Mouse (Mus musculus): ENCODE data around the gene Gm49387. TPM values are rescaled to one million over a fixed set of nuclear protein-coding genes. Genes with fewer than 3 reads are reported as not detected.

Gm49387 gene
- polyA plus RNA-seq, 1 experiment from 2014 or later: 0.37 TPM

- ATAC-seq (replicated peaks): no peak
- no peak overlapping the region for H3K27ac ChIP-seq (replicated peaks)
These were observed 81.5 kb downstream of the Gm49387 start for GRCm38 (mm10) chr14:31559216-31559615.

GRCm38 (mm10) chr14:31557784-31558183 lies 82.9 kb downstream of the Gm49387 start:
- Histone ChIP-seq H3K36me3 (no peaks in the 10 kb centered on the region), H3K9me3 (no peaks in the 10 kb centered on the region), H3K9ac (replicated peaks) (no peak overlapping the region), H3K27me3 (no peaks in the 10 kb centered on the region), H3K4me2 (replicated peaks) (no peak overlapping the region), H3K27ac (replicated peaks) (no peak overlapping the region), H3K4me3 (no peak overlapping the region), H3K4me1 (no peaks in the 10 kb centered on the region)
- 85% methylated on average over 9 of the region's 9 CpGs for WGBS
- ATAC-seq (replicated peaks): no peak

More at GRCm38 (mm10) chr14:31559216-31559615, 81.5 kb downstream of the Gm49387 start:
- Histone ChIP-seq H3K9ac (replicated peaks) (no peak overlapping the region), H3K4me1 (no peaks in the 10 kb centered on the region), H3K27me3 (no peaks in the 10 kb centered on the region), H3K4me2 (replicated peaks) (no peak overlapping the region), H3K4me3 (no peak overlapping the region), H3K9me3 (no peaks in the 10 kb centered on the region), H3K36me3 (no peaks in the 10 kb centered on the region)
- 66% methylated on average over 5 of the region's 5 CpGs for WGBS

- no peak for ATAC-seq (replicated peaks)
- no peak overlapping the region for H3K4me3 ChIP-seq
- H3K27ac ChIP-seq (replicated peaks): no peak overlapping the region
- H3K4me1 ChIP-seq: no peaks in the 10 kb centered on the region
- no peaks in the 10 kb centered on the region for H3K27me3 ChIP-seq
- H3K9ac ChIP-seq (replicated peaks): no peak overlapping the region
- WGBS: 78% methylated on average over 8 of the region's 8 CpGs
- H3K36me3 ChIP-seq: no peaks in the 10 kb centered on the region
- H3K9me3 ChIP-seq: no peaks in the 10 kb centered on the region
- H3K4me2 ChIP-seq (replicated peaks): no peak overlapping the region
These were observed 83.4 kb downstream of the Gm49387 start for GRCm38 (mm10) chr14:31557273-31557672.

DNA sequence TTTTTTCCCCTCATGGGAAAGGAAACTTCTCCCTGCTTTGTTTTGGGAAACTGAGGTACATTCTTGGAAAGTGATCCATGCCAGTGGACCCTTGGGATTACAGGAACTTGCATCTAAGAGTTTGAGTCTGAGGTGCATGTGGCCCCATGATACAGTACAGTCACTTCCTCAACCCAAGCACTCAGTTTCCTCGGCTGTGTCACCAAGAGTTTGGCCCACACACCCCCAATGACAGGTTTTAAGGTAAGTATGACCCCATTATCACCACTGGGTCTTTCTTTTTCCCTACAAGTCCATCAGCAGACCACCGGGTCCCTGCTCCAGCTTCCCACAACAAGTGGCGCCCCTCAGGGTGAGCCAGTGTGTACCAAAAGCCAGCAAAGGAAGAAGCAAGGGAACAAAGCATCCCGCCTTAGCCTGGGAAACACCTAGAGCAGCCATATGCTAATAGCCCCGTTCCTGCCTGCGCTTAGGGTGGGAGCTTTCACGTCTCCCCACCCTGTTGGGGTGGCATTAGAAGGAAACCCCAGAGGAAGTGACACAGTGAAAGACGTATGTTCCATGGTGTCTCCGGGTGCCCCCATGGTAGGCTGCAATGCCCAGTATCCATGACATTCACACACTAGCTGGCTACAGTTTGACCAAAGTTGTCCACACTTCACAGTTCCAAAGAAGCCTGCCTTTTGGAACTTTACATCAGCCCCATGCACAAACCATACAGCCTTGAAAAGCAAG lies 84.0 kb downstream of the Gm49387 start:
- ATAC-seq (replicated peaks): no peak
- Histone ChIP-seq H3K4me2 (replicated peaks) (no peak overlapping the region), H3K27me3 (no peaks in the 10 kb centered on the region), H3K9me3 (no peaks in the 10 kb centered on the region), H3K27ac (replicated peaks) (no peak overlapping the region), H3K9ac (replicated peaks) (no peak overlapping the region), H3K36me3 (no peaks in the 10 kb centered on the region), H3K4me3 (no peak overlapping the region), H3K4me1 (no peaks in the 10 kb centered on the region)
- WGBS: 82% methylated on average over 9 of the region's 9 CpGs

GRCm38 (mm10) chr14:31555963-31556434 lies 84.7 kb downstream of the Gm49387 start:
- H3K27me3 ChIP-seq: no peaks in the 10 kb centered on the region
- H3K36me3 ChIP-seq: no peaks in the 10 kb centered on the region
- no peak overlapping the region for H3K4me2 ChIP-seq (replicated peaks)
- 76% methylated on average over 14 of the region's 14 CpGs for WGBS
- H3K9me3 ChIP-seq: no peaks in the 10 kb centered on the region
- no peak overlapping the region for H3K27ac ChIP-seq (replicated peaks)
- H3K4me1 ChIP-seq: no peaks in the 10 kb centered on the region
- no peak for ATAC-seq (replicated peaks)
- H3K9ac ChIP-seq (replicated peaks): no peak overlapping the region
- H3K4me3 ChIP-seq: no peak overlapping the region

- no peaks in the 10 kb centered on the region for H3K4me1 ChIP-seq
- H3K9me3 ChIP-seq: no peaks in the 10 kb centered on the region
- no peak for ATAC-seq (replicated peaks)
- no peaks in the 10 kb centered on the region for H3K36me3 ChIP-seq
- H3K4me2 ChIP-seq (replicated peaks): no peak overlapping the region
- 90% methylated on average over 7 of the region's 7 CpGs for WGBS
- no peaks in the 10 kb centered on the region for H3K27me3 ChIP-seq
- H3K4me3 ChIP-seq: no peak overlapping the region
- H3K27ac ChIP-seq (replicated peaks): no peak overlapping the region
- no peak overlapping the region for H3K9ac ChIP-seq (replicated peaks)
These were observed 85.7 kb downstream of the Gm49387 start for GRCm38 (mm10) chr14:31555021-31555420.

DNA sequence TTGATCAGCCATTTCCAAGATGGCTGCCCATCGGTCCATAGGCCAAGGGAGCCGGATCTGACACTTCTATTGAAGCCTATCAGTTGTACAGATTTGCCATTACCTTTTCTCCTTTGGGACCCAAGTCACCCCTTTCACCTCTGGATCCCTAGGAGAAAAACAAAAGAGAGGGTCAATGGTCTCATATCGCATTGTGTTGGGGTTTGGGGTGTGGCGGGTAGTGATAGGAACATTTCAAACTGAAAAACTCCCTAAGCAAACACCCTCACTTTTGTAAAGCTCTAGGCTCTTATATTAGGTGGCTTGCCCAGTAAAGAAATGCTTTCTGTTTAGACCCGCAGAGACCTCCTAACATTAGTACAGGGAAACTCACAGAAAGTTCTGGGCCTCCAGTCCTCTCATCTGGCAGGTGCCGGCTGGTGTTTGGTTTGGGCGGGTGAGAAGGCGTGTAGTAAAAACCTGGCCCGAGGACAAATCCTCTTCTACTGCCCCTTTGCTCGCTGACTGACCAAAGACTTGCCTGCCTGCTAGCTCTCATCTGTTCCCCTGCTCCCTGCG lies 96.7 kb downstream of the Gm49387 start:
- no peak for ATAC-seq (replicated peaks)
- no peaks in the 10 kb centered on the region for H3K27me3 ChIP-seq
- no peak overlapping the region for H3K4me2 ChIP-seq (replicated peaks)
- H3K4me1 ChIP-seq: no peaks in the 10 kb centered on the region
- no peaks in the 10 kb centered on the region for H3K9me3 ChIP-seq
- H3K9ac ChIP-seq (replicated peaks): no peak overlapping the region
- no peaks in the 10 kb centered on the region for H3K36me3 ChIP-seq
- no peak overlapping the region for H3K27ac ChIP-seq (replicated peaks)
- no peak overlapping the region for H3K4me3 ChIP-seq
- 83% methylated on average over 11 of the region's 11 CpGs for WGBS

DNA sequence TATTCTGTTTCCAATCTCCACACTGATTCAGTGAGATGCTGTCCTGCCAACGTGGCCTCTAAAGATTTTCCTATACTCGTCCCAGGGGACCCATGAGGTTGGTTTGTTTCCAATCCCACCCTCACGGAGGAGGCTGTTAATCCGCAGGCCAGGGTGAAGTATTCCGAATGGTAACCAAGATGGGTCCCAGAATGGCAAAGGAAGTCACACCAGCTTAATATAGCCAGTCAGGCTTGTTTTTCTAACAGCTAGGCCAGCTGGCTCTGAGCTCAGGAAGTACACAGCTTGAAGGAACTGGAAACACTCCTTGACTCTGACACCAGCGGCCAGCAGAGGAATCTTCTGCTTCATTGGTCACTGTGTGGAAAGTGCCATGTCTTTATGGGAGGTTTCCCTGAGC lies 103.4 kb downstream of the Gm49387 start:
- ATAC-seq (replicated peaks): no peak
- 70% methylated on average over 6 of the region's 6 CpGs for WGBS

DNA sequence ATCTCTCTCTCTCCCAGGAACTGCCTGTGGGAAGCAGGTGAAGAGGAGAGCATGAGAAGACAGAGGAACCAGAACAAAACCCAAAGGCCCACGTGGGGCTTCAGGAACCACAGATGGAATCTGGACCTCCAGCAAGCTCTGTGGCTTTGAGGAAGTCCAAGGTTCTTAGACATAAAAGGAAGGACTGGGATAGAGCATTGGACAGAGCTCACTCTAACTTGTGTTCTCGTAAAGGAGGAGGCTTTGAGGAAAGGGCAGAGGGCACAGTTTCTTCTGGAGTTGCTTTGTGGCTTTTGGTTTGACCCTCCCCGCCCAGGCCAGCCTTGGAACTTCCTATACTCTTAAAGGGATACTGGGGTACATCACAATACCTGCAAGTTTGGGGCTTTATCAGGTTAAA lies 108.0 kb downstream of the Gm49387 start:
- no peak overlapping the region for H3K27ac ChIP-seq (replicated peaks)
- WGBS: 71% methylated on average over 3 of the region's 3 CpGs
- no peak overlapping the region for H3K4me2 ChIP-seq (replicated peaks)
- no peaks in the 10 kb centered on the region for H3K27me3 ChIP-seq
- H3K9me3 ChIP-seq: no peaks in the 10 kb centered on the region
- no peak overlapping the region for H3K4me3 ChIP-seq
- ATAC-seq (replicated peaks): no peak
- no peaks in the 10 kb centered on the region for H3K36me3 ChIP-seq
- no peak overlapping the region for H3K9ac ChIP-seq (replicated peaks)
- no peaks in the 10 kb centered on the region for H3K4me1 ChIP-seq

More for the DNA sequence above, 103.4 kb downstream of the Gm49387 start:
- H3K4me1 ChIP-seq: no peaks in the 10 kb centered on the region
- no peaks in the 10 kb centered on the region for H3K36me3 ChIP-seq
- H3K27ac ChIP-seq (replicated peaks): no peak overlapping the region
- no peak overlapping the region for H3K4me2 ChIP-seq (replicated peaks)
- H3K4me3 ChIP-seq: no peak overlapping the region
- no peaks in the 10 kb centered on the region for H3K9me3 ChIP-seq
- H3K9ac ChIP-seq (replicated peaks): no peak overlapping the region
- H3K27me3 ChIP-seq: no peaks in the 10 kb centered on the region

DNA sequence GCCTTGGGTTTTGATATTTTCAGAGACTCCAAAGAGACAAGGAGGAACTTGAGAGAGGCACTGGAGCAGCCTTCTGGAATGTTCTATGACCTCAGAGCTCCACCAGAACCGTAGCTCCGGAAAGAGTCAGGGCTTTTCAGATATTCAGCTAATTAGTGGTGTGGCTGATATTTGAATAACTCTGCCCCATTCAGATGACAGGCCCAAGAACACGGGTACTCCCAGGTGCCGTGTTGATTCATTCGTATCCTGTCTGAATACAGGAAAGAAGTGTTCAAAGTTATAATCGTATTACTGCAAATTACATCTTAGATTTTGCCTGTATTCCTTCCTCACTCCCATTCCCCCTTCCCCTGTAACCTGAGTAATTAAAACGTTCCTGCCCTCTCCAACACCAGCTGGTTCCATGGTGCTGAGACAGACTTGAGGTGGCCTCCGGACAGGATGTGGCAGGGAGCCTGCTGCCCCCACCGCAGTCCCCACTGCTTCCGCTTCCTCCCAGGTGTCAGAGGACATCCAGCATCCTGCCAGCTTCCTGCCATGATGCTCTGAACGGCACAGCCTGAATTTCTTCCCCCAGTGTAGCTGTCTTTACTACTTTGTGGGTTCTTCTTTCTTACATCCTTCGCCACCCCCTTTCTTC lies 109.1 kb downstream of the Gm49387 start:
- no peak for ATAC-seq (replicated peaks)
- Histone ChIP-seq H3K9me3 (no peaks in the 10 kb centered on the region), H3K4me1 (no peaks in the 10 kb centered on the region), H3K4me2 (replicated peaks) (no peak overlapping the region), H3K9ac (replicated peaks) (no peak overlapping the region), H3K36me3 (no peaks in the 10 kb centered on the region), H3K27ac (replicated peaks) (no peak overlapping the region), H3K4me3 (no peak overlapping the region), H3K27me3 (no peaks in the 10 kb centered on the region)
- WGBS: 65% methylated on average over 12 of the region's 12 CpGs

GRCm38 (mm10) chr14:31530847-31531246 lies 109.8 kb downstream of the Gm49387 start:
- no peaks in the 10 kb centered on the region for H3K9me3 ChIP-seq
- H3K9ac ChIP-seq (replicated peaks): no peak overlapping the region
- H3K36me3 ChIP-seq: no peaks in the 10 kb centered on the region
- ATAC-seq (replicated peaks): no peak
- 95% methylated on average over 4 of the region's 4 CpGs for WGBS
- no peaks in the 10 kb centered on the region for H3K27me3 ChIP-seq
- no peak overlapping the region for H3K4me2 ChIP-seq (replicated peaks)
- no peaks in the 10 kb centered on the region for H3K4me1 ChIP-seq
- H3K4me3 ChIP-seq: no peak overlapping the region
- H3K27ac ChIP-seq (replicated peaks): no peak overlapping the region

DNA sequence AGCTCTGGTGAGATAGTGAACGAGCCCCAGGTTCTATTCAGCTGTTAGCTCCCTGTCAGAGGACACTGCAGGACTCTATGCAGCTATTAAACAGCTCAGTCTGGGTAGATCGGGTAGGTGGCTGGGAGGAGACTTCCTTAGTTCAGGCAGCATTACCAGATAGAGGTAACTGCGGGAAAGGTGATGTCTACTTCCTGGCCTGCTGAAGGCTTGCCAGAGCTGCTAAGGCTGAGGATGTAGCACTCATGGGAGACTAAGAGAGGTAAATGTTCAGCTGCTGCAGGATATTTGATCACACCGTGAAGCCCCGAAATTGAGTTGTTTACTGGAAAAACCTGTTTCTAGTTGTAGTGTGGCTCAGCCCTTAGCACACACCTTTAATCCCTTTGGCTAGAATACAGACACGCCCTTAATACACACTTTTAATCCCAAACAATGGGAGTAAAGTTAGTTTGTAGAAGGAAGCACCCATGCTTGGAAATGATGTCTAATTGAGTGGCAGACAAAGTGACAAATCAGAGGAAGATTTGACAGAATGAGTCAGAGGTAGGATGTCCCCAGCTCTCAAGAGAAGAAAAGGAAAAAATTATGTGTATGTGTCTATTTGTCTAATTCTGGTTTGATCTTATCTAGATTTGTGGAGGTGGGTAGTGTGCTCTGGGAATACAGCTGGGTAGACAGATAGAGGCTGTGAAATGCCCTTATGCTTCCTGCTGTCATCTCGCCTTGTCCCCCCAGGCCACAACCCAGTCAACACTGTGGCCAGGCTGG lies 115.5 kb downstream of the Gm49387 start:
- H3K27me3 ChIP-seq: no peaks in the 10 kb centered on the region
- H3K4me3 ChIP-seq: no peak overlapping the region
- WGBS: 77% methylated on average over 7 of the region's 7 CpGs
- no peak overlapping the region for H3K9ac ChIP-seq (replicated peaks)
- no peak for ATAC-seq (replicated peaks)
- no peaks in the 10 kb centered on the region for H3K9me3 ChIP-seq
- no peaks in the 10 kb centered on the region for H3K36me3 ChIP-seq
- H3K4me1 ChIP-seq: no peaks in the 10 kb centered on the region
- no peak overlapping the region for H3K27ac ChIP-seq (replicated peaks)
- no peak overlapping the region for H3K4me2 ChIP-seq (replicated peaks)
